Mouse (Mus musculus) heart, postnatal 0 days (tissue): ENCODE results near the gene Cdh5. TPM values are rescaled to one million over a fixed set of nuclear protein-coding genes. Genes with fewer than 3 reads are reported as not detected.

ENCODE experiments used
- ATAC-seq: fragments of 200-750 bp; cut with Nextera tagmentation; 2 replicates; pipeline ENCODE4 v1.8.0; 2017; ENCODE audit warnings: low read depth, moderate number of reproducible peaks, moderate library complexity; ENCODE audit not compliant: insufficient read depth
- DNase-seq: peaks from one replicate; pipeline ENCODE4 v3.0.0-alpha.2; 2016; ENCODE audit warnings: low spot score
- H3K27ac ChIP-seq: fragments of 300-500 bp; sonication (generic); 2 replicates; pipeline ENCODE4 v1.5.1; 2014; ENCODE audit warnings: low read depth, mild to moderate bottlenecking
- H3K27me3 ChIP-seq: fragments of 300-500 bp; sonication (generic); 2 replicates; pipeline ENCODE4 v1.6.1; 2014; ENCODE audit warnings: low read length, mixed read lengths; ENCODE audit not compliant: control insufficient read depth, insufficient read depth
- H3K36me3 ChIP-seq: fragments of 300-500 bp; sonication (generic); replicated peaks from 2 replicates; pipeline ENCODE4 v1.6.1; 2014; ENCODE audit warnings: low read length, mixed read lengths; ENCODE audit not compliant: control insufficient read depth, insufficient read depth
- H3K4me1 ChIP-seq: fragments of 300-500 bp; sonication (generic); 2 replicates; pipeline ENCODE4 v1.6.1; 2014; ENCODE audit warnings: antibody characterized with exemption; ENCODE audit not compliant: control insufficient read depth, insufficient read depth
- H3K4me2 ChIP-seq: fragments of 300-500 bp; sonication (generic); 2 replicates; pipeline ENCODE4 v1.6.1; 2014; ENCODE audit warnings: low read depth, mild to moderate bottlenecking, low read length, moderate library complexity
- H3K4me3 ChIP-seq: fragments of 300-500 bp; sonication (generic); 2 replicates; pipeline ENCODE4 v1.5.1; 2014; ENCODE audit warnings: low read depth, low read length
- H3K9ac ChIP-seq: fragments of 300-500 bp; sonication (generic); replicated peaks from 2 replicates; pipeline ENCODE4 v1.6.1; 2014; ENCODE audit warnings: low read depth, low read length, mixed read lengths
- H3K9me3 ChIP-seq: fragments of 300-500 bp; sonication (generic); replicated peaks from 2 replicates; pipeline ENCODE4 v1.6.1; 2016; ENCODE audit warnings: low read length; ENCODE audit not compliant: control insufficient read depth
- CTCF ChIP-seq: IDR thresholded peaks from 2 replicates; pipeline ENCODE4 v1.5.1; 2016; ENCODE audit warnings: antibody characterized with exemption, control low read depth, low read depth
- EP300 ChIP-seq: IDR thresholded peaks from 2 replicates; pipeline ENCODE4 v1.6.1; 2016; ENCODE audit warnings: antibody characterized with exemption, low read depth
- WGBS: fragments of 180-500 bp; shearing (Covaris S2); extraction: QIAGEN DNeasy Blood & Tissue Kit; methylation state at CpG from one replicate; pipeline ENCODE4 v1.1.7; 2014; 5-methylcytosine and 5-hydroxymethylcytosine counted together
- polyA plus RNA-seq: library from polyadenylated mRNA; unstranded; fragments of >200 nt; fragmentation: Nextera tagmentation; extraction: Ambion mirVana; gene quantifications from 2 replicates; pipeline ENCODE4 v1.2.1, GENCODE M21; 2015
- total RNA-seq: library from RNA; depleted of rRNA; stranded (reverse); fragments of >200 nt; gene quantifications from 2 replicates; pipeline ENCODE4 v1.2.3, GENCODE M21; 2014; ENCODE audit warnings: low replicate concordance

The Cdh5 gene
- total and polyA plus RNA-seq, 2 experiments from 2014 or later, result 42.6 to 123 TPM

- no peaks in the 10 kb centered on the region for H3K36me3 ChIP-seq
- TF ChIP-seq CTCF (no peak), EP300 (0 out of 2 replicates have a peak, but pooled peaks have one; percentile 36)
- no peak overlapping the region for H3K4me2 ChIP-seq
- 0 out of 2 replicates have a peak, but pooled peaks cover under 1% of the 10 kb centered on the region for H3K4me1 ChIP-seq
- peak; percentile 65 for ATAC-seq
- H3K27ac ChIP-seq, result no peak overlapping the region
- DNase-seq, result peak; percentile 24
- 32% methylated on average over 8 of the region's 8 CpGs for WGBS
- no peak overlapping the region for H3K4me3 ChIP-seq
- H3K27me3 ChIP-seq, result peaks cover 32% of the 10 kb centered on the region
- no peak overlapping the region for H3K9ac ChIP-seq
- no peaks in the 10 kb centered on the region for H3K9me3 ChIP-seq
Observed at GRCm38 (mm10) chr8:104175848-104176527, 74.6 kb downstream of the Cdh5 start.

GRCm38 (mm10) chr8:104177054-104177453, 75.6 kb downstream of the Cdh5 start:
- TF ChIP-seq EP300 (no peak), CTCF (no peak)
- Histone ChIP-seq H3K9ac (no peak overlapping the region), H3K27me3 (peaks cover 21% of the 10 kb centered on the region), H3K27ac (no peak overlapping the region), H3K4me1 (no peaks in the 10 kb centered on the region), H3K4me3 (no peak overlapping the region), H3K9me3 (no peaks in the 10 kb centered on the region), H3K4me2 (no peak overlapping the region), H3K36me3 (no peaks in the 10 kb centered on the region)
- ATAC-seq, result peak; percentile 50; the same call in 1 of the 2 replicates
- WGBS, result 65% methylated on average over 4 of the region's 4 CpGs
- DNase-seq, result peak; percentile 15

- ATAC-seq, result no peak
- H3K9me3 ChIP-seq, result no peaks in the 10 kb centered on the region
- no peak overlapping the region for H3K27ac ChIP-seq
- 26% methylated on average over 6 of the region's 6 CpGs for WGBS
- no peaks in the 10 kb centered on the region for H3K27me3 ChIP-seq
- H3K4me3 ChIP-seq, result no peak overlapping the region
- H3K4me1 ChIP-seq, result no peaks in the 10 kb centered on the region
- H3K36me3 ChIP-seq, result no peaks in the 10 kb centered on the region
- H3K4me2 ChIP-seq, result no peak overlapping the region
- no peak for DNase-seq
- TF ChIP-seq EP300 (no peak), CTCF (no peak)
- no peak overlapping the region for H3K9ac ChIP-seq
Observed at GRCm38 (mm10) chr8:104184905-104185304, 83.5 kb downstream of the Cdh5 start.

- no peak overlapping the region for H3K9ac ChIP-seq
- no peaks in the 10 kb centered on the region for H3K36me3 ChIP-seq
- H3K4me2 ChIP-seq, result no peak overlapping the region
- H3K27ac ChIP-seq, result no peak overlapping the region
- 68% methylated on average over 4 of the region's 4 CpGs for WGBS
- no peaks in the 10 kb centered on the region for H3K9me3 ChIP-seq
- H3K4me3 ChIP-seq, result no peak overlapping the region
- DNase-seq (no peak), ATAC-seq (no peak)
- H3K27me3 ChIP-seq, result no peaks in the 10 kb centered on the region
- TF ChIP-seq EP300 (no peak), CTCF (no peak)
- H3K4me1 ChIP-seq, result no peaks in the 10 kb centered on the region
Observed at GRCm38 (mm10) chr8:104186827-104187226, 85.4 kb downstream of the Cdh5 start.

GRCm38 (mm10) chr8:104187622-104188021, 86.2 kb downstream of the Cdh5 start:
- H3K9me3 ChIP-seq, result no peaks in the 10 kb centered on the region
- H3K4me3 ChIP-seq, result no peak overlapping the region
- ATAC-seq (no peak), DNase-seq (no peak)
- no peaks in the 10 kb centered on the region for H3K4me1 ChIP-seq
- no peak for TF ChIP-seq CTCF
- TF ChIP-seq EP300, result no peak
- H3K36me3 ChIP-seq, result no peaks in the 10 kb centered on the region
- no peak overlapping the region for H3K4me2 ChIP-seq
- H3K27me3 ChIP-seq, result no peaks in the 10 kb centered on the region
- H3K9ac ChIP-seq, result no peak overlapping the region
- H3K27ac ChIP-seq, result no peak overlapping the region
- WGBS, result 79% methylated on average over 6 of the region's 6 CpGs

GRCm38 (mm10) chr8:104188459-104188858, 87.0 kb downstream of the Cdh5 start:
- 55% methylated on average over 5 of the region's 5 CpGs for WGBS
- ATAC-seq, result no peak
- TF ChIP-seq CTCF, result no peak
- no peak for TF ChIP-seq EP300
- Histone ChIP-seq H3K27me3 (no peaks in the 10 kb centered on the region), H3K36me3 (no peaks in the 10 kb centered on the region), H3K4me1 (no peaks in the 10 kb centered on the region), H3K9me3 (0 out of 2 replicates have a peak, but pooled peaks cover 5% of the 10 kb centered on the region), H3K4me3 (no peak overlapping the region), H3K9ac (no peak overlapping the region), H3K4me2 (no peak overlapping the region), H3K27ac (no peak overlapping the region)
- DNase-seq, result no peak
